Mouse (Mus musculus): ENCODE results near the gene Polg2. TPM values are rescaled to one million over a fixed set of nuclear protein-coding genes. Genes with fewer than 3 reads are reported as not detected.

Gene Polg2
- polyA plus RNA-seq, 1 experiment from 2014 or later = 9.9 TPM

GRCm38 (mm10) chr11:106724176-106724915 is 55.0 kb downstream of the Polg2 start:
- 86% methylated on average over 10 of the region's 10 CpGs for WGBS
- Histone ChIP-seq H3K9me3 (ENCODE audit: low read depth, low read length) (no peaks in the 10 kb centered on the region), H3K4me1 (ENCODE audit: insufficient read depth) (no peaks in the 10 kb centered on the region), H3K27ac (ENCODE audit: low read depth) (no peak overlapping the region), H3K4me2 (no peak overlapping the region), H3K27me3 (ENCODE audit: insufficient read depth, low read length) (no peaks in the 10 kb centered on the region), H3K9ac (no peak overlapping the region), H3K36me3 (ENCODE audit: insufficient read depth) (no peaks in the 10 kb centered on the region), H3K4me3 (ENCODE audit: low read depth, low read length) (no peak overlapping the region)
- ATAC-seq (ENCODE audit: insufficient read depth) (no peak), DNase-seq (no peak)
- no peak for TF ChIP-seq CTCF (IDR thresholded peaks at IDR 0.05; ENCODE audit: low read depth)

DNA sequence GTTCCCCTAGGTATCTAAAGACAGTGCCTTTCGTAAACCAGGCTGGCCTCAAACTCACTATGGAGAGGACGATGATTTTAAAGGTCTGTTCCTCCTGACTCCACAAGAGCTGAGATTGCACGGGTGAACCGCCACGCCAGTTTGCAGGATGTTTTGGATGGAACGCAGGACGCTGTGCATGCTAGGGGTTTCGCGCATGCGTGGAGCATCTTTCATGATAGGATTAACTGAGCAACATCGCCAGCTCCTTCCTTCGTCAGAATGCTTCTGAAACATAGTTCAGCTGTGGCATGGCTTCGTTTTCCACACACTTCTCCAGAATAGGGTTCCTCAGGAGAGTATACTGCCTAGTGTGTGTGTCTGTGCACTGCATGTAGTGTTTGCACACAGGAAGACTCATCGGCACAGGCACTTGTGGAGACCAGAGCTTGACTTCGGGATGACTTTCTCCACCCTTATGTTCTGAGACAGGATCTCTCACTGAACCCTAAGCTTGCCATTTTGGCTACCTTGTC is 55.7 kb downstream of the Polg2 start:
- Histone ChIP-seq H3K9me3 (ENCODE audit: low read depth, low read length) (no peaks in the 10 kb centered on the region), H3K9ac (no peak overlapping the region), H3K27me3 (ENCODE audit: insufficient read depth, low read length) (no peaks in the 10 kb centered on the region), H3K4me2 (0 out of 2 replicates have a peak overlapping the region, but pooled peaks have one; percentile 2), H3K36me3 (ENCODE audit: insufficient read depth) (no peaks in the 10 kb centered on the region), H3K27ac (ENCODE audit: low read depth) (no peak overlapping the region), H3K4me3 (ENCODE audit: low read depth, low read length) (no peak overlapping the region), H3K4me1 (ENCODE audit: insufficient read depth) (no peaks in the 10 kb centered on the region)
- ATAC-seq (ENCODE audit: insufficient read depth) (no peak), DNase-seq (peak; percentile 45)
- no peak for TF ChIP-seq CTCF (IDR thresholded peaks at IDR 0.05; ENCODE audit: low read depth)
- 61% methylated on average over 15 of the region's 15 CpGs for WGBS

GRCm38 (mm10) chr11:106722831-106723361 is 56.4 kb downstream of the Polg2 start:
- H3K4me3 ChIP-seq (ENCODE audit: low read depth, low read length) = no peak overlapping the region

GRCm38 (mm10) chr11:106720379-106720778 is 59.0 kb downstream of the Polg2 start:
- H3K9me3 ChIP-seq (ENCODE audit: low read depth, low read length) = no peaks in the 10 kb centered on the region
- DNase-seq = no peak
- no peak overlapping the region for H3K27ac ChIP-seq (ENCODE audit: low read depth)
- no peaks in the 10 kb centered on the region for H3K27me3 ChIP-seq (ENCODE audit: insufficient read depth, low read length)
- no peaks in the 10 kb centered on the region for H3K36me3 ChIP-seq (ENCODE audit: insufficient read depth)
- 88% methylated on average over 8 of the region's 8 CpGs for WGBS
- TF ChIP-seq CTCF (IDR thresholded peaks at IDR 0.05; ENCODE audit: low read depth) = no peak
- no peak overlapping the region for H3K4me2 ChIP-seq
- ATAC-seq (ENCODE audit: insufficient read depth) = no peak
- no peaks in the 10 kb centered on the region for H3K4me1 ChIP-seq (ENCODE audit: insufficient read depth)
- H3K4me3 ChIP-seq (ENCODE audit: low read depth, low read length) = no peak overlapping the region
- no peak overlapping the region for H3K9ac ChIP-seq

More at GRCm38 (mm10) chr11:106722831-106723361, 56.4 kb downstream of the Polg2 start:
- Histone ChIP-seq H3K9me3 (ENCODE audit: low read depth, low read length) (no peaks in the 10 kb centered on the region), H3K9ac (no peak overlapping the region), H3K4me1 (ENCODE audit: insufficient read depth) (no peaks in the 10 kb centered on the region), H3K27me3 (ENCODE audit: insufficient read depth, low read length) (no peaks in the 10 kb centered on the region), H3K36me3 (ENCODE audit: insufficient read depth) (no peaks in the 10 kb centered on the region), H3K27ac (ENCODE audit: low read depth) (no peak overlapping the region), H3K4me2 (no peak overlapping the region)
- no peak for TF ChIP-seq CTCF (IDR thresholded peaks at IDR 0.05; ENCODE audit: low read depth)
- 13% methylated on average over 7 of the region's 7 CpGs for WGBS
- DNase-seq (no peak), ATAC-seq (ENCODE audit: insufficient read depth) (peak; percentile 49; the same call in 1 of the 2 replicates)

Small RNA genes within 50 kb of the gene (microRNA-seq; reads per million reads assigned to microRNA genes)
- not detected for gene Gm25994 (ENCODE audit: borderline number of aligned reads)
- gene Mir3064 (ENCODE audit: borderline number of aligned reads) = 6.2 reads per million, percentile 19 among the genes with 10 or more reads in this experiment

Other genes with a start within 250 kb of the Polg2 start
- 10.9 and 11.3 TPM in 2 replicates for gene Tex2, start 166.1 kb downstream of the Polg2 start, polyA plus RNA-seq (2014; fragmentation: Nextera tagmentation; extraction: Ambion mirVana)
- 89.5 and 95.9 TPM in 2 replicates for gene Pecam1, start 28.9 kb downstream of the Polg2 start, polyA plus RNA-seq (2014; fragmentation: Nextera tagmentation; extraction: Ambion mirVana)
- 1.6 and 1.7 TPM in 2 replicates for gene Milr1, start 28.3 kb downstream of the Polg2 start, polyA plus RNA-seq (2014; fragmentation: Nextera tagmentation; extraction: Ambion mirVana)
- 408 and 429 TPM in 2 replicates for gene Ddx5, start 9.6 kb upstream of the Polg2 start, polyA plus RNA-seq (2014; fragmentation: Nextera tagmentation; extraction: Ambion mirVana)
- 17.1 and 18.8 TPM in 2 replicates for gene Cep95, start 9.7 kb upstream of the Polg2 start, polyA plus RNA-seq (2014; fragmentation: Nextera tagmentation; extraction: Ambion mirVana)
- 21.5 and 23.3 TPM in 2 replicates for gene Smurf2, start 141.2 kb upstream of the Polg2 start, polyA plus RNA-seq (2014; fragmentation: Nextera tagmentation; extraction: Ambion mirVana)
- gene Kpna2, start 220.0 kb upstream of the Polg2 start, polyA plus RNA-seq (2014; fragmentation: Nextera tagmentation; extraction: Ambion mirVana) = 563 and 575 TPM in 2 replicates
- gene 1810010H24Rik, start 246.1 kb upstream of the Polg2 start, polyA plus RNA-seq (2014; fragmentation: Nextera tagmentation; extraction: Ambion mirVana) = 5.1 and 7.3 TPM in 2 replicates